Mouse (Mus musculus) lung, embryonic 16.5 days (tissue): Measurements from ENCODE around the gene Mgp. TPM values are rescaled to one million over a fixed set of nuclear protein-coding genes. Genes with fewer than 3 reads are reported as not detected.
A peak's percentile ranks its signal among the peaks of the same experiment; 100 is the strongest.
"Not testable (repeated sequence)": the region's sequence is repeated elsewhere in the genome, so short reads cannot be mapped to it uniquely, and the experiment has no call there.

Experiments
- ATAC-seq: fragments of 200-750 bp; cut with Nextera tagmentation; 2 replicates; pipeline ENCODE4 v1.8.0; 2017; ENCODE audit warnings: low read depth, mild to moderate bottlenecking, moderate library complexity
- H3K27ac ChIP-seq: fragments of 300-500 bp; sonication (generic); 2 replicates; pipeline ENCODE4 v1.5.1; 2014; ENCODE audit warnings: mild to moderate bottlenecking, control low read depth, low read length
- H3K27me3 ChIP-seq: fragments of 300-500 bp; sonication (generic); 2 replicates; pipeline ENCODE4 v1.6.1; 2014; ENCODE audit warnings: low read depth, low read length, mixed read lengths; ENCODE audit not compliant: control insufficient read depth, insufficient read depth
- H3K36me3 ChIP-seq: fragments of 300-500 bp; sonication (generic); 2 replicates; pipeline ENCODE4 v1.6.1; 2014; ENCODE audit warnings: low read length; ENCODE audit not compliant: control insufficient read depth, insufficient read depth
- H3K4me1 ChIP-seq: fragments of 300-500 bp; sonication (generic); replicated peaks from 2 replicates; pipeline ENCODE4 v1.6.1; 2014; ENCODE audit warnings: low read length, mixed read lengths; ENCODE audit not compliant: control insufficient read depth, insufficient read depth
- H3K4me2 ChIP-seq: fragments of 300-500 bp; sonication (generic); 2 replicates; pipeline ENCODE4 v1.6.1; 2014; ENCODE audit warnings: low read depth, low read length, control low read depth
- H3K4me3 ChIP-seq: fragments of 300-500 bp; sonication (generic); 2 replicates; pipeline ENCODE4 v1.5.1; 2014; ENCODE audit warnings: mild to moderate bottlenecking, low read length, control low read depth
- H3K9ac ChIP-seq: fragments of 300-500 bp; sonication (generic); 2 replicates; pipeline ENCODE4 v1.6.1; 2014; ENCODE audit warnings: low read length, control low read depth
- H3K9me3 ChIP-seq: fragments of 300-500 bp; sonication (generic); 2 replicates; pipeline ENCODE4 v1.6.1; 2016; ENCODE audit warnings: low read length; ENCODE audit not compliant: control insufficient read depth
- WGBS: fragments of 180-500 bp; shearing (Covaris S2); extraction: QIAGEN DNeasy Blood & Tissue Kit; methylation state at CpG from one replicate; pipeline ENCODE4 v1.1.7; 2014; 5-methylcytosine and 5-hydroxymethylcytosine counted together
- polyA plus RNA-seq: library from polyadenylated mRNA; unstranded; fragments of >200 nt; fragmentation: Nextera tagmentation; extraction: Ambion mirVana; gene quantifications from 2 replicates; pipeline ENCODE4 v1.2.1, GENCODE M21; 2015

Gene Mgp
- polyA plus RNA-seq, 1 experiment from 2014 or later = 1,118 TPM

DNA sequence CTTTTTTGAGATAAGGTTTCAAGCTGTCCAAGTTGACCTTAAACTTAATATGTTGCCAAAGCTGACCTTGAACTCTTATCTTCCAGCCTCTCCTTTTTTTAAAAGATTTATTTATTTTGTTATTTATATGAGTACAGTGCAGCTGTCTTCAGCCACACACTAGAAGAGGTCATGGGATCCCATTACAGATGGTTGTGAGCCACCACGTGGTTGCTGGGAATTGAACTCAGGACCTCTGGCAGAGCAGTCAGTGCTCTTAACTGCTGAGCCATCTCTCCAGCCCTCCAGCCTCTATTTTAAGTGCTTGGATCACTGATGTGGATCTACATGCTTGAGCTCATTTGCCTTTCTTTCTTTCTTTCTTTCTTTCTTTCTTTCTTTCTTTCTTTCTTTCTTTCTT is 9.1 kb upstream of the Mgp start:
- H3K27me3 ChIP-seq, H3K36me3 ChIP-seq, H3K27ac ChIP-seq, H3K4me3 ChIP-seq, ATAC-seq, H3K9me3 ChIP-seq, H3K9ac ChIP-seq, H3K4me2 ChIP-seq: not testable (repeated sequence)
- peaks cover 25% of the 10 kb centered on the region for H3K4me1 ChIP-seq
- 21% methylated on average over 1 of the region's 1 CpGs for WGBS

DNA sequence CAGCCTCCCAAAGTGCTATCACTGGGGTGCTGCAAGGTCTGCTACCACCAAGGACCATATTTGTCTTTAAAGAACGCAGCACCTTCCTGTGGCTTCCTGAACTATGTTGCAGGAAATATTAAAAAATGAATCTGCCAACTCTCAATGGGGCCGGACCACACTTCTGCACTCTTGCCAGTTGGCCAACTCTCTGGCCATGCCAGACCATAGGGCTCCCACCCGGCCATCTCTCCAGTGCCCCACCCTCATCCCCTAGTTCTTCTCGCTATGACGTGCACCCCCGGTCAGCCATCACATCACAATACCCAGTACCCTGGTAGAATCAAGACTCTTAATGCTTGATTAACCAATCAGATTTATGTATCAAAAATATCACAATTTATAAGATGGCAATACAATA is 8.3 kb upstream of the Mgp start:
- no peak for ATAC-seq
- Histone ChIP-seq H3K4me3 (no peak overlapping the region), H3K9ac (no peak overlapping the region), H3K27me3 (no peaks in the 10 kb centered on the region), H3K4me2 (no peak overlapping the region), H3K36me3 (no peaks in the 10 kb centered on the region), H3K27ac (no peak overlapping the region), H3K4me1 (peaks cover 21% of the 10 kb centered on the region), H3K9me3 (no peaks in the 10 kb centered on the region)
- 92% methylated on average over 6 of the region's 6 CpGs for WGBS

DNA sequence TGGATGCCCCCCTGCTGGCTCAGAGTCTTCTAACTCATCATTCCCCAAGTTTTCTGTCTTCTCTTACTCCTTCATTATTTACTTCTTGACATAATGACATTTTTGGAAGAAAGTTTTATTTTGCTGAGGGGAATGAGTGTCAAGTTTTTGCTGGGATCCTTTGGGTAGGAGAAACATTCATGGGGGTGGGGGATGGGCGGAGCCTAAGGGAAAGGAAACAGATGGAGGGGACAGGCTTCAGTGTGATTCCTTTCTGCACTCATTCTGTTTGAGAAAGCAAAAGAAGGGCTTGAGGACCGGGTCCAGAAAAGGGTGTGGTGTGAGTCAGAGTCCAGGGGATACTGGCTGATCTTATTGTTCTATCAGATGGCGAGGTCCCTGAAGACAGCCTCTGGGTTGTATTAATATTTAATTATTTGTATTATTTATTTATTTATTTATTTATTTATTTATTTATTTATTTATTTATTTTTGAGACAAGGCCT is 7.8 kb upstream of the Mgp start:
- Histone ChIP-seq H3K9ac (no peak overlapping the region), H3K4me2 (no peak overlapping the region), H3K36me3 (no peaks in the 10 kb centered on the region), H3K27me3 (no peaks in the 10 kb centered on the region), H3K9me3 (no peaks in the 10 kb centered on the region), H3K4me3 (no peak overlapping the region), H3K4me1 (peaks cover 19% of the 10 kb centered on the region), H3K27ac (peak overlapping the region; percentile 29; the same call in 1 of the 2 replicates)
- ATAC-seq = no peak
- 75% methylated on average over 3 of the region's 3 CpGs for WGBS

DNA sequence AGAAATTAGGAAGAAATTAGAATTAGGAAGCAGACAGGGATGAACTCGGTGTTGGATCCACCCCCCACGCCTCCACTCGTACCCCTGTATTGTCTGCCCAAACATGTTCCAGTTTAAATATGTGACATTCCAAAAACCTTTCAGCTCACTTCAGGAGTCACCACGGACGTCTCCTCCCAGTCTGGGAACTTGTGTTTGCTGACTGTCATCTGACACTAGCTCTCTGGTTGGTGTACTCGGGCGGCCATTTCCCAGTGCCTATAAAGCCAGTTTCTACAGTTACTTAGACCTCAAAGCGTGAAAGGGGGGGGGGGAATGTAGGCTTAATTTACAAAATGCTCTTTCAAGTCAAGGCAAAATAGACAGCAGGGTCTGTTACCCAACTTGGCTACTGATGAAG is 6.1 kb upstream of the Mgp start:
- H3K27me3 ChIP-seq = no peaks in the 10 kb centered on the region
- WGBS = 23% methylated on average over 8 of the region's 8 CpGs
- no peaks in the 10 kb centered on the region for H3K36me3 ChIP-seq
- no peak overlapping the region for H3K9ac ChIP-seq
- H3K4me1 ChIP-seq = peaks cover 13% of the 10 kb centered on the region
- no peak overlapping the region for H3K4me3 ChIP-seq
- ATAC-seq = peak; percentile 65; the same call in 1 of the 2 replicates
- no peak overlapping the region for H3K4me2 ChIP-seq
- peak overlapping the region; percentile 6; the same call in 1 of the 2 replicates for H3K27ac ChIP-seq
- H3K9me3 ChIP-seq = no peaks in the 10 kb centered on the region

DNA sequence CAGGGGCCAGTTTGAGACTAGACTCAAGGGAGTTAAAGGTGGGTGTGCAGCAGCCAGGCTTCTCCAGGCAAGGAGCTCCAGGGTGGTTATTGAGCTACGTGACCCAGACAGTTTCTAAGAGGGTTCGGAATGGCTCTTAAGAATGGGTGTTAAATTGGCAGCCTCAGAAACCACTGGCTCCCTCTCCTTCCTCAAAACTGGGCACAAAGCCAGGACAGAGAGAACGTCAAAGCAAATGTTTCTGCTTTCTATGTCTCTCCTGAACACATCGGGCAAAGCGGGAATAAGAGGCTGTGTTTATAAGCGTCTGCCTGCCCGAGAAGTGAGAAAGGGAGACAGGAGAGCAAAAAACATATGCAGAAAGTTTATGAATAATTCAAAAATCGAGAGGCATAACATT is 1.0 kb downstream of the Mgp start:
- no peaks in the 10 kb centered on the region for H3K27me3 ChIP-seq
- WGBS = 16% methylated on average over 8 of the region's 8 CpGs
- peaks cover 7% of the 10 kb centered on the region; the same call in 1 of the 2 replicates for H3K4me1 ChIP-seq

DNA sequence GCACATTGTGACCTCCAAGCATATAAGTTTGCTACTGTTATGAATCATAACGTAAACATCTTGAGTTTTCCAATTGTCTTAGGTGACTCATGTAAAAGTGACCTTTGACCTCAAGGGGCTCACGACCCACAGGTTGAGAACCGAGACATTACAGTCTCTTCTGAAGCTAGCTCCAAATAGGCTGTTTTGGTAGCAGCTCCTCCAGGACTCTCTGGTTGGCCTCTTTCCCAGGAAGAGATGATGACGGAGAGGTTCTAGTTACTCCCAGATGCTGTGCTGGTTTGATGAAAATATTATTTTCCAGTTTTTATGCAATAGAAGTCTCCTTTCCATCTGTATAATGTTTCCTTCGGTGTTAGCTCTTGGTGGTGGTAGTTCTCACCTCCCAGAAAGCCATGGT is 6.7 kb downstream of the Mgp start:
- Histone ChIP-seq H3K4me2 (no peak overlapping the region), H3K9me3 (no peaks in the 10 kb centered on the region), H3K27me3 (no peaks in the 10 kb centered on the region), H3K4me1 (peaks cover 10% of the 10 kb centered on the region; the same call in 1 of the 2 replicates), H3K27ac (0 out of 2 replicates have a peak overlapping the region, but pooled peaks have one; percentile 12), H3K36me3 (no peaks in the 10 kb centered on the region; the same call in 1 of the 2 replicates), H3K4me3 (no peak overlapping the region), H3K9ac (no peak overlapping the region)
- ATAC-seq = no peak
- 55% methylated on average over 5 of the region's 5 CpGs for WGBS

More for the DNA sequence above, 1.0 kb downstream of the Mgp start:
- H3K4me2 ChIP-seq = peak overlapping the region; percentile 55
- peak overlapping the region; percentile 44 for H3K9ac ChIP-seq
- H3K27ac ChIP-seq = peak overlapping the region; percentile 85
- no peaks in the 10 kb centered on the region for H3K9me3 ChIP-seq
- ATAC-seq = peak; percentile 80
- peak overlapping the region; percentile 45 for H3K4me3 ChIP-seq
- no peaks in the 10 kb centered on the region; the same call in 1 of the 2 replicates for H3K36me3 ChIP-seq

DNA sequence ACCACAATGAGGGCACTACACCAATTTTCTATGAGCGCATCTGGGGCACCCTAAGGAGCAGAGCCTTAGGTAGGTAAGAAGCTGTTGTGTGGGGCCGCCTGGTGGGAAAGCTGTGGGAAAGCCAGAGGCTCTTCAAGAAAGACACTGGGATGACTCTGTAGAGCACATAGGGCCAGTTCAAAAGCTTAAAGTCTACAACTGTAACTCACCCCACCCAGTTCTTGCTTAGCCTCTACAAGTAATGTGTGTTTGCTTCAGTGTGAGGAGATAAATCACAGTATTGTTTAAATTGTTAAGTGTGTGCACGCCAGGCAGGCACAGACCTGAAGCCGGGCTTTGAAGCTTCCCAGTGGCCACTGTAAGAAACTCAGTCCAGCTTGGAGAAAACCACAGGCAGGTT is 9.5 kb downstream of the Mgp start:
- Histone ChIP-seq H3K36me3 (no peaks in the 10 kb centered on the region), H3K27ac (peak overlapping the region; percentile 64), H3K4me3 (no peak overlapping the region), H3K9me3 (no peaks in the 10 kb centered on the region), H3K4me1 (peaks cover 7% of the 10 kb centered on the region; the same call in 1 of the 2 replicates), H3K4me2 (no peak overlapping the region), H3K9ac (no peak overlapping the region), H3K27me3 (no peaks in the 10 kb centered on the region)
- no peak for ATAC-seq
- WGBS = 53% methylated on average over 4 of the region's 4 CpGs

DNA sequence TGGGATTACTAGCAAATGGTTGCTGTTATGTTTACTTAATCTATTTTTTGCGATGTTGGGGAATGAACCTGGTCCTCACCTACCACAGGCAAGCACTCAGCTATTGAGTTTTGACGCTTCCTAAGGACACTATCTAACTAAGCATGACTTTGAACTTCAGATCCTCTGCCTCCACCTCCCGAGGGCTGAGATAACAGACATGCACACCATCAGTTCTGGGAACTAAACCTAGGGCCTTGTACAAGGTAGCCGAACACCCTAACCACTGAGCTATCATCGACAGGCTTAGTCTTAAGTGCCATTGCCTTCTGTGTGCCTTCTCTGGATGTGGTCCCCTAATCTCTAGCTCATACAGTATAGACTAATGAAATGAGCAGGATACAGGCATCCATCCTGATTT is 10.3 kb downstream of the Mgp start:
- H3K27me3 ChIP-seq = no peaks in the 10 kb centered on the region
- H3K9me3 ChIP-seq = no peaks in the 10 kb centered on the region
- no peak for ATAC-seq
- no peak overlapping the region for H3K27ac ChIP-seq
- no peaks in the 10 kb centered on the region for H3K36me3 ChIP-seq
- no peak overlapping the region for H3K4me2 ChIP-seq
- peaks cover 7% of the 10 kb centered on the region; the same call in 1 of the 2 replicates for H3K4me1 ChIP-seq
- 83% methylated on average over 5 of the region's 5 CpGs for WGBS
- no peak overlapping the region for H3K9ac ChIP-seq
- no peak overlapping the region for H3K4me3 ChIP-seq

DNA sequence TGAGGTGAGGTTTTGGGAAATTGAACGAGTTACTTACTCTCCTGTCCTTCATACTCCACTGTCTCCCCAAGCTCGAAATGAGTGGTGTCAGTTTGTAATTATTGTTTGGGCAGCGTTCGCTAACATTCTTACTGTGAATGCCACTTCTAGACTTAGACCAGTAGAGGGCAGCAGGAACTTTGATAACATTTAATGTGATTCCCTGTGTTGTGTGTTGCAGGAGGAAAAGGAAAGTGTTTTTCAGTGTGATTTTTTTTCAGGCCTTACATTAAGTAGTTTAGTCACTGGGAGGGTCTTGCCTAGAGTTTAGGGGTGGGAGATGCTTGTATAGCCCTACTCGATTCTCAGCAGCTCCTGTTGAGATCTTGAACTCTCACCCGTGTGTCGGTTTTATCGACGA is 14.6 kb downstream of the Mgp start:
- Histone ChIP-seq H3K9ac (peak overlapping the region; percentile 32; the same call in 1 of the 2 replicates), H3K27me3 (no peaks in the 10 kb centered on the region), H3K36me3 (no peaks in the 10 kb centered on the region), H3K4me1 (peaks cover 28% of the 10 kb centered on the region), H3K27ac (peak overlapping the region; percentile 26; the same call in 1 of the 2 replicates), H3K4me2 (peak overlapping the region; percentile 32), H3K4me3 (no peak overlapping the region), H3K9me3 (no peaks in the 10 kb centered on the region)
- peak; percentile 8; the same call in 1 of the 2 replicates for ATAC-seq
- WGBS = 26% methylated on average over 9 of the region's 9 CpGs
